Mouse (Mus musculus): ENCODE data around the gene Prkab2. TPM values are rescaled to one million over a fixed set of nuclear protein-coding genes. Genes with fewer than 3 reads are reported as not detected.

The Prkab2 gene
- polyA plus RNA-seq, 1 experiment from 2014 or later, result 9.9 TPM

GRCm38 (mm10) chr3:97641396-97641795 lies 16.6 kb upstream of the Prkab2 start:
- no peak overlapping the region for H3K9ac ChIP-seq (ENCODE audit: low read depth, low read length)

GRCm38 (mm10) chr3:97642001-97642400 lies 16.0 kb upstream of the Prkab2 start:
- Histone ChIP-seq H3K4me3 (ENCODE audit: low read depth, low read length) (no peak overlapping the region), H3K27ac (replicated peaks; ENCODE audit: low read depth, low read length) (no peak overlapping the region), H3K4me2 (ENCODE audit: low read depth, low read length) (no peak overlapping the region), H3K9me3 (ENCODE audit: control insufficient read depth, low read length) (no peaks in the 10 kb centered on the region), H3K9ac (ENCODE audit: low read depth, low read length) (no peak overlapping the region), H3K27me3 (replicated peaks; ENCODE audit: control insufficient read depth, insufficient read depth, low read length) (no peaks in the 10 kb centered on the region), H3K36me3 (ENCODE audit: control insufficient read depth, insufficient read depth, low read length) (no peaks in the 10 kb centered on the region), H3K4me1 (ENCODE audit: control insufficient read depth, insufficient read depth, low read length) (no peaks in the 10 kb centered on the region)
- ATAC-seq (ENCODE audit: low read depth) (no peak), DNase-seq (ENCODE audit: low spot score) (no peak)
- WGBS, result 85% methylated on average over 9 of the region's 9 CpGs

More at GRCm38 (mm10) chr3:97641396-97641795, 16.6 kb upstream of the Prkab2 start:
- Histone ChIP-seq H3K4me3 (ENCODE audit: low read depth, low read length) (no peak overlapping the region), H3K4me1 (ENCODE audit: control insufficient read depth, insufficient read depth, low read length) (no peaks in the 10 kb centered on the region), H3K9me3 (ENCODE audit: control insufficient read depth, low read length) (no peaks in the 10 kb centered on the region), H3K27ac (replicated peaks; ENCODE audit: low read depth, low read length) (no peak overlapping the region), H3K4me2 (ENCODE audit: low read depth, low read length) (no peak overlapping the region), H3K36me3 (ENCODE audit: control insufficient read depth, insufficient read depth, low read length) (no peaks in the 10 kb centered on the region), H3K27me3 (replicated peaks; ENCODE audit: control insufficient read depth, insufficient read depth, low read length) (no peaks in the 10 kb centered on the region)
- DNase-seq (ENCODE audit: low spot score), result no peak
- no peak for ATAC-seq (ENCODE audit: low read depth)
- WGBS, result 88% methylated on average over 4 of the region's 4 CpGs

- no peaks in the 10 kb centered on the region for H3K36me3 ChIP-seq (ENCODE audit: control insufficient read depth, insufficient read depth, low read length)
- H3K27ac ChIP-seq (replicated peaks; ENCODE audit: low read depth, low read length), result no peak overlapping the region
- DNase-seq (ENCODE audit: low spot score) (no peak), ATAC-seq (ENCODE audit: low read depth) (no peak)
- no peaks in the 10 kb centered on the region for H3K4me1 ChIP-seq (ENCODE audit: control insufficient read depth, insufficient read depth, low read length)
- H3K9ac ChIP-seq (ENCODE audit: low read depth, low read length), result no peak overlapping the region
- no peak overlapping the region for H3K4me2 ChIP-seq (ENCODE audit: low read depth, low read length)
- H3K4me3 ChIP-seq (ENCODE audit: low read depth, low read length), result no peak overlapping the region
- no peaks in the 10 kb centered on the region for H3K9me3 ChIP-seq (ENCODE audit: control insufficient read depth, low read length)
- no peaks in the 10 kb centered on the region for H3K27me3 ChIP-seq (replicated peaks; ENCODE audit: control insufficient read depth, insufficient read depth, low read length)
- WGBS, result 50% methylated on average over 1 of the region's 1 CpGs
Observed at GRCm38 (mm10) chr3:97648518-97648917, 9.5 kb upstream of the Prkab2 start.

GRCm38 (mm10) chr3:97649022-97649421 lies 9.0 kb upstream of the Prkab2 start:
- Histone ChIP-seq H3K4me3 (ENCODE audit: low read depth, low read length) (no peak overlapping the region), H3K9me3 (ENCODE audit: control insufficient read depth, low read length) (no peaks in the 10 kb centered on the region), H3K27me3 (replicated peaks; ENCODE audit: control insufficient read depth, insufficient read depth, low read length) (no peaks in the 10 kb centered on the region), H3K4me1 (ENCODE audit: control insufficient read depth, insufficient read depth, low read length) (no peaks in the 10 kb centered on the region), H3K4me2 (ENCODE audit: low read depth, low read length) (no peak overlapping the region), H3K9ac (ENCODE audit: low read depth, low read length) (no peak overlapping the region), H3K27ac (replicated peaks; ENCODE audit: low read depth, low read length) (no peak overlapping the region), H3K36me3 (ENCODE audit: control insufficient read depth, insufficient read depth, low read length) (no peaks in the 10 kb centered on the region)
- ATAC-seq (ENCODE audit: low read depth) (no peak), DNase-seq (ENCODE audit: low spot score) (no peak)
- 76% methylated on average over 3 of the region's 3 CpGs for WGBS

- Histone ChIP-seq H3K27me3 (replicated peaks; ENCODE audit: control insufficient read depth, insufficient read depth, low read length) (no peaks in the 10 kb centered on the region), H3K4me1 (ENCODE audit: control insufficient read depth, insufficient read depth, low read length) (no peaks in the 10 kb centered on the region), H3K9me3 (ENCODE audit: control insufficient read depth, low read length) (no peaks in the 10 kb centered on the region), H3K4me2 (ENCODE audit: low read depth, low read length) (no peak overlapping the region), H3K9ac (ENCODE audit: low read depth, low read length) (no peak overlapping the region), H3K27ac (replicated peaks; ENCODE audit: low read depth, low read length) (no peak overlapping the region), H3K36me3 (ENCODE audit: control insufficient read depth, insufficient read depth, low read length) (no peaks in the 10 kb centered on the region), H3K4me3 (ENCODE audit: low read depth, low read length) (no peak overlapping the region)
- DNase-seq (ENCODE audit: low spot score) (no peak), ATAC-seq (ENCODE audit: low read depth) (no peak)
- 79% methylated on average over 6 of the region's 6 CpGs for WGBS
Observed at GRCm38 (mm10) chr3:97649469-97649868, 8.5 kb upstream of the Prkab2 start.

- 83% methylated on average over 10 of the region's 10 CpGs for WGBS
- Histone ChIP-seq H3K4me1 (ENCODE audit: control insufficient read depth, insufficient read depth, low read length) (no peaks in the 10 kb centered on the region), H3K9me3 (ENCODE audit: control insufficient read depth, low read length) (no peaks in the 10 kb centered on the region), H3K27me3 (replicated peaks; ENCODE audit: control insufficient read depth, insufficient read depth, low read length) (no peaks in the 10 kb centered on the region), H3K4me2 (ENCODE audit: low read depth, low read length) (no peak overlapping the region), H3K36me3 (ENCODE audit: control insufficient read depth, insufficient read depth, low read length) (no peaks in the 10 kb centered on the region), H3K4me3 (ENCODE audit: low read depth, low read length) (no peak overlapping the region), H3K9ac (ENCODE audit: low read depth, low read length) (no peak overlapping the region), H3K27ac (replicated peaks; ENCODE audit: low read depth, low read length) (no peak overlapping the region)
- ATAC-seq (ENCODE audit: low read depth), result no peak
- DNase-seq (ENCODE audit: low spot score), result no peak
Observed at GRCm38 (mm10) chr3:97651604-97652003, 6.4 kb upstream of the Prkab2 start.

GRCm38 (mm10) chr3:97653781-97654180 lies 4.2 kb upstream of the Prkab2 start:
- 85% methylated on average over 5 of the region's 5 CpGs for WGBS

GRCm38 (mm10) chr3:97654901-97655300 lies 3.1 kb upstream of the Prkab2 start:
- Histone ChIP-seq H3K36me3 (ENCODE audit: control insufficient read depth, insufficient read depth, low read length) (no peaks in the 10 kb centered on the region), H3K9me3 (ENCODE audit: control insufficient read depth, low read length) (no peaks in the 10 kb centered on the region), H3K4me2 (ENCODE audit: low read depth, low read length) (no peak overlapping the region), H3K27me3 (replicated peaks; ENCODE audit: control insufficient read depth, insufficient read depth, low read length) (no peaks in the 10 kb centered on the region), H3K4me1 (ENCODE audit: control insufficient read depth, insufficient read depth, low read length) (0 out of 2 replicates have a peak, but pooled peaks cover 13% of the 10 kb centered on the region), H3K4me3 (ENCODE audit: low read depth, low read length) (no peak overlapping the region), H3K9ac (ENCODE audit: low read depth, low read length) (no peak overlapping the region), H3K27ac (replicated peaks; ENCODE audit: low read depth, low read length) (no peak overlapping the region)
- ATAC-seq (ENCODE audit: low read depth), result no peak
- 81% methylated on average over 8 of the region's 8 CpGs for WGBS
- DNase-seq (ENCODE audit: low spot score), result no peak

More at GRCm38 (mm10) chr3:97653781-97654180, 4.2 kb upstream of the Prkab2 start:
- Histone ChIP-seq H3K27me3 (replicated peaks; ENCODE audit: control insufficient read depth, insufficient read depth, low read length) (no peaks in the 10 kb centered on the region), H3K4me1 (ENCODE audit: control insufficient read depth, insufficient read depth, low read length) (0 out of 2 replicates have a peak, but pooled peaks cover 4% of the 10 kb centered on the region), H3K9me3 (ENCODE audit: control insufficient read depth, low read length) (no peaks in the 10 kb centered on the region), H3K36me3 (ENCODE audit: control insufficient read depth, insufficient read depth, low read length) (no peaks in the 10 kb centered on the region), H3K4me2 (ENCODE audit: low read depth, low read length) (no peak overlapping the region), H3K4me3 (ENCODE audit: low read depth, low read length) (no peak overlapping the region), H3K27ac (replicated peaks; ENCODE audit: low read depth, low read length) (no peak overlapping the region), H3K9ac (ENCODE audit: low read depth, low read length) (no peak overlapping the region)
- DNase-seq (ENCODE audit: low spot score) (no peak), ATAC-seq (ENCODE audit: low read depth) (no peak)

- Histone ChIP-seq H3K36me3 (ENCODE audit: control insufficient read depth, insufficient read depth, low read length) (peaks cover 14% of the 10 kb centered on the region), H3K4me1 (ENCODE audit: control insufficient read depth, insufficient read depth, low read length) (0 out of 2 replicates have a peak, but pooled peaks cover 13% of the 10 kb centered on the region), H3K4me2 (ENCODE audit: low read depth, low read length) (peak overlapping the region; percentile 89), H3K4me3 (ENCODE audit: low read depth, low read length) (peak overlapping the region; percentile 91), H3K27me3 (replicated peaks; ENCODE audit: control insufficient read depth, insufficient read depth, low read length) (no peaks in the 10 kb centered on the region), H3K27ac (replicated peaks; ENCODE audit: low read depth, low read length) (peak overlapping the region; percentile 52), H3K9me3 (ENCODE audit: control insufficient read depth, low read length) (no peaks in the 10 kb centered on the region), H3K9ac (ENCODE audit: low read depth, low read length) (peak overlapping the region; percentile 68)
- WGBS, result 1% methylated on average over 26 of the region's 50 CpGs
- peak; percentile 73 for ATAC-seq (ENCODE audit: low read depth)
- no peak for DNase-seq (ENCODE audit: low spot score)
Observed at GRCm38 (mm10) chr3:97658426-97659193, 617 bp downstream of the Prkab2 start.
